Mouse (Mus musculus): ENCODE measurements around the gene Wdr38. TPM values are rescaled to one million over a fixed set of nuclear protein-coding genes. Genes with fewer than 3 reads are reported as not detected.

Gene Wdr38
- polyA plus RNA-seq (2014; fragmentation: Nextera tagmentation; extraction: Ambion mirVana): 1.1 and 1.2 TPM in 2 replicates

- Histone ChIP-seq H3K9me3 (ENCODE audit: low read depth, low read length) (no peaks in the 10 kb centered on the region), H3K4me1 (ENCODE audit: insufficient read depth) (no peaks in the 10 kb centered on the region), H3K9ac (peak within 1 kb of the TSS; percentile 42), H3K36me3 (ENCODE audit: insufficient read depth) (peaks cover 33% of the 10 kb centered on the region), H3K27me3 (ENCODE audit: insufficient read depth, low read length) (no peaks in the 10 kb centered on the region), H3K27ac (ENCODE audit: low read depth) (no peak within 1 kb of the TSS), H3K4me2 (peak within 1 kb of the TSS; percentile 60), H3K4me3 (ENCODE audit: low read depth, low read length) (peak within 1 kb of the TSS; percentile 36)
- ATAC-seq (ENCODE audit: insufficient read depth) (peak; percentile 93), DNase-seq (peak; percentile 93)
- peak; percentile 97 for TF ChIP-seq CTCF (IDR thresholded peaks at IDR 0.05; ENCODE audit: low read depth)
- WGBS: 12% methylated on average over 33 of the region's 33 CpGs
These were observed at the start of gene Wdr38 for GRCm38 (mm10) chr2:38997386-38998374. Wdr38 (plus strand) TSS chr2:38997476.

GRCm38 (mm10) chr2:38947566-38947965 lies 49.7 kb upstream of the Wdr38 start:
- Histone ChIP-seq H3K27ac (ENCODE audit: low read depth) (peak overlapping the region; percentile 55), H3K36me3 (ENCODE audit: insufficient read depth) (no peaks in the 10 kb centered on the region), H3K27me3 (ENCODE audit: insufficient read depth, low read length) (no peaks in the 10 kb centered on the region), H3K4me3 (ENCODE audit: low read depth, low read length) (no peak overlapping the region), H3K4me1 (ENCODE audit: insufficient read depth) (peaks cover 4% of the 10 kb centered on the region; the same call in 1 of the 2 replicates), H3K9ac (no peak overlapping the region), H3K9me3 (ENCODE audit: low read depth, low read length) (no peaks in the 10 kb centered on the region), H3K4me2 (no peak overlapping the region)
- ATAC-seq (ENCODE audit: insufficient read depth) (no peak), DNase-seq (peak; percentile 46)
- TF ChIP-seq CTCF (IDR thresholded peaks at IDR 0.05; ENCODE audit: low read depth): no peak
- 65% methylated on average over 7 of the region's 7 CpGs for WGBS

- Histone ChIP-seq H3K27me3 (ENCODE audit: insufficient read depth, low read length) (no peaks in the 10 kb centered on the region), H3K36me3 (ENCODE audit: insufficient read depth) (no peaks in the 10 kb centered on the region), H3K27ac (ENCODE audit: low read depth) (peak overlapping the region; percentile 69), H3K9ac (no peak overlapping the region), H3K4me3 (ENCODE audit: low read depth, low read length) (no peak overlapping the region), H3K4me2 (no peak overlapping the region), H3K9me3 (ENCODE audit: low read depth, low read length) (no peaks in the 10 kb centered on the region), H3K4me1 (ENCODE audit: insufficient read depth) (peaks cover 4% of the 10 kb centered on the region; the same call in 1 of the 2 replicates)
- TF ChIP-seq CTCF (IDR thresholded peaks at IDR 0.05; ENCODE audit: low read depth): no peak
- DNase-seq: peak; percentile 88
- ATAC-seq (ENCODE audit: insufficient read depth): peak; percentile 93
- whole genome bisulfite sequencing: 41% methylated on average over 7 of the region's 7 CpGs
These were observed 47.0 kb upstream of the Wdr38 start for GRCm38 (mm10) chr2:38950281-38950719.

- Histone ChIP-seq H3K4me1 (ENCODE audit: insufficient read depth) (peaks cover 4% of the 10 kb centered on the region; the same call in 1 of the 2 replicates), H3K36me3 (ENCODE audit: insufficient read depth) (no peaks in the 10 kb centered on the region), H3K4me3 (ENCODE audit: low read depth, low read length) (no peak overlapping the region), H3K4me2 (no peak overlapping the region), H3K27ac (ENCODE audit: low read depth) (no peak overlapping the region), H3K27me3 (ENCODE audit: insufficient read depth, low read length) (no peaks in the 10 kb centered on the region), H3K9ac (no peak overlapping the region), H3K9me3 (ENCODE audit: low read depth, low read length) (no peaks in the 10 kb centered on the region)
- DNase-seq (no peak), ATAC-seq (ENCODE audit: insufficient read depth) (no peak)
- 66% methylated on average over 5 of the region's 5 CpGs for WGBS
- TF ChIP-seq CTCF (IDR thresholded peaks at IDR 0.05; ENCODE audit: low read depth): no peak
These were observed 44.0 kb upstream of the Wdr38 start for GRCm38 (mm10) chr2:38953152-38953883.

- no peaks in the 10 kb centered on the region for H3K9me3 ChIP-seq (ENCODE audit: low read depth, low read length)
- TF ChIP-seq CTCF (IDR thresholded peaks at IDR 0.05; ENCODE audit: low read depth): no peak
- no peaks in the 10 kb centered on the region for H3K27me3 ChIP-seq (ENCODE audit: insufficient read depth, low read length)
- no peak overlapping the region for H3K27ac ChIP-seq (ENCODE audit: low read depth)
- ATAC-seq (ENCODE audit: insufficient read depth) (no peak), DNase-seq (no peak)
- no peaks in the 10 kb centered on the region; the same call in 1 of the 2 replicates for H3K4me1 ChIP-seq (ENCODE audit: insufficient read depth)
- no peak overlapping the region for H3K9ac ChIP-seq
- H3K4me2 ChIP-seq: no peak overlapping the region
- H3K4me3 ChIP-seq (ENCODE audit: low read depth, low read length): no peak overlapping the region
- 58% methylated on average over 2 of the region's 2 CpGs for WGBS
- no peaks in the 10 kb centered on the region for H3K36me3 ChIP-seq (ENCODE audit: insufficient read depth)
These were observed 41.2 kb upstream of the Wdr38 start for GRCm38 (mm10) chr2:38956062-38956461.

- DNase-seq: no peak
- Histone ChIP-seq H3K27me3 (ENCODE audit: insufficient read depth, low read length) (no peaks in the 10 kb centered on the region), H3K9me3 (ENCODE audit: low read depth, low read length) (no peaks in the 10 kb centered on the region), H3K36me3 (ENCODE audit: insufficient read depth) (no peaks in the 10 kb centered on the region), H3K4me1 (ENCODE audit: insufficient read depth) (no peaks in the 10 kb centered on the region), H3K27ac (ENCODE audit: low read depth) (no peak overlapping the region), H3K4me3 (ENCODE audit: low read depth, low read length) (no peak overlapping the region), H3K9ac (no peak overlapping the region), H3K4me2 (no peak overlapping the region)
- 77% methylated on average over 5 of the region's 5 CpGs for WGBS
- no peak for TF ChIP-seq CTCF (IDR thresholded peaks at IDR 0.05; ENCODE audit: low read depth)
- ATAC-seq (ENCODE audit: insufficient read depth): no peak
These were observed 39.5 kb upstream of the Wdr38 start for GRCm38 (mm10) chr2:38957671-38958223.

Data from lung, embryonic 14.5 days (tissue).